Mouse (Mus musculus): ENCODE data around the gene Trip11. TPM values are rescaled to one million over a fixed set of nuclear protein-coding genes. Genes with fewer than 3 reads are reported as not detected.

Trip11 gene
- polyA plus RNA-seq, 1 experiment from 2014 or later: 28.5 TPM

DNA sequence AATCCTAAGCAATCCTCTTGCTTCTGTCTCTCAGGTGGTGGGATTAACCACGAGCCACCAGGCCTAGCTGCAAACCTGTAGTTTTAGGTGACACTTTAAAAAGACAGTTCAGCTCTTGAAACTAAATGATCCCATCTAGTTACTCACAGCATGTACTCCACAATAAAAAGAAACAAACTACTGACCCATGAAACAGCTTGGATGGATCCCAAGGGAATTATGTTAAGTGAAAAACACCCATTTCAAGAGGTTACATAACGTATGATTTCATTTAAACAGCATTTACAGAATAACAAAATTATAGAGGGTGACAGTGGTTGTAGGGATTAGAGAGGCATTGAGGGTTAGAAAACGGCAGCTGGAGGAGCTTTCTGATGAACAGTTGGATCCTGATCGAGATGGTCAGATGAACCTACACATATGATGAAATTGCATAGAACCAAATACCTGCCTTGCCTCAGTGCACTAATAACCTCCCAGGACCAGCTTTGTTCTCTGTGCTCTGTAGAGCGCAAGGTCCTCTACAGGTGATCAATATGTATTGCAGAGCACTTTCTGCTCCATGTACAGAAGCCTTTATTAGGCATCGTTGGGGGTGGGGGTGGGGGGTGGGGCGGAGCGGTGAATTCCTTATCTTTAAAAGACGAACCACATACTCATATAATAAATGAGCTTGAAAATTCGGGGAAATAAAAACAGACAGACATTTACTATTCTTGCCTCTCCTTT lies 76.4 kb downstream of the Trip11 start:
- Histone ChIP-seq H3K9ac (no peak overlapping the region), H3K4me2 (replicated peaks) (no peak overlapping the region), H3K4me3 (no peak overlapping the region), H3K4me1 (no peaks in the 10 kb centered on the region), H3K9me3 (replicated peaks) (no peaks in the 10 kb centered on the region), H3K36me3 (peaks cover 26% of the 10 kb centered on the region), H3K27ac (no peak overlapping the region), H3K27me3 (no peaks in the 10 kb centered on the region)
- 90% methylated on average over 10 of the region's 10 CpGs for WGBS
- no peak for ATAC-seq (ENCODE audit: low FRiP score)

DNA sequence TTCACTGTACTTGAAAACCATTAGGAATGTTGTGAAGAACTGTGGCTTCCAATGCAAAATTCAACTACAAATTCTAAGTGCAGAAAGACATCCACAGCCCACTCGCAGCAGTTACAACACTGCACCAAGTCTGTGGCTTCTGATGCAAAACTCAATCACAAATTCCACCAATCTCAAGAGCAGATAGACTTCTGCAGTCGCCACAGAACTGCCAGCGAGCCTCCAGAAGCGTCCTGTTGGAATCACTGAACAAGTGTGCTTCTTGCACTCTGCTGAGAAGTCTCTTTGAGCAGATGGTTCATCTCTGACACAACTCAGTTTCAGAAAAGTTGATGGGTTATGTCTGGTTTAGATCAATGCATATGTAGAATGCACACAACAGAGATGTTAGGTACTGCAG lies 78.4 kb downstream of the Trip11 start:
- H3K27ac ChIP-seq: no peak overlapping the region
- 0 out of 2 replicates have a peak, but pooled peaks cover 3% of the 10 kb centered on the region for H3K4me1 ChIP-seq
- H3K9ac ChIP-seq: no peak overlapping the region
- no peak for ATAC-seq (ENCODE audit: low FRiP score)
- peaks cover 26% of the 10 kb centered on the region for H3K36me3 ChIP-seq
- no peaks in the 10 kb centered on the region for H3K9me3 ChIP-seq (replicated peaks)
- WGBS: 96% methylated on average over 4 of the region's 4 CpGs
- H3K4me2 ChIP-seq (replicated peaks): no peak overlapping the region
- H3K4me3 ChIP-seq: no peak overlapping the region
- no peaks in the 10 kb centered on the region for H3K27me3 ChIP-seq

DNA sequence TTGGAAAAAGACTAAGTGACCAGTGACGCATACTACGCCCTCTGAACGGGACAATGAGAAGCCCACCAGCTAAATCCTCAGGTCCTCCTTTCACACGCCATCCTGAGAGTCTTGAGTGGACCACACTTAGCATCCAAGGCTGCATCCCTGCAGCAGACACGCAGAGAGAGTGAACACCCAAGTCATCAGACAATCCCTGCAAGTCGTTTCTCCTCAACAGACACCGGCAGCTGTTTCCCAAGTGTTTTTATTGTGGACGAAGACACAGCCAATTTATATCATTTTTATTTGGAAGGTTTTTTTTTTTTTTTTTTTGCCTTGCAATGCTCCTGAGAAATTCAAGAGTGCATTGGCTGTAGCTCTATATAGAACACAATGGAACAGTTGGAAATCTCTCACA lies 79.3 kb downstream of the Trip11 start:
- 91% methylated on average over 8 of the region's 8 CpGs for WGBS
- Histone ChIP-seq H3K36me3 (peaks cover 23% of the 10 kb centered on the region), H3K4me1 (0 out of 2 replicates have a peak, but pooled peaks cover 3% of the 10 kb centered on the region), H3K4me3 (no peak overlapping the region), H3K27ac (no peak overlapping the region), H3K9ac (no peak overlapping the region), H3K4me2 (replicated peaks) (no peak overlapping the region), H3K27me3 (no peaks in the 10 kb centered on the region), H3K9me3 (replicated peaks) (no peaks in the 10 kb centered on the region)
- ATAC-seq (ENCODE audit: low FRiP score): no peak

DNA sequence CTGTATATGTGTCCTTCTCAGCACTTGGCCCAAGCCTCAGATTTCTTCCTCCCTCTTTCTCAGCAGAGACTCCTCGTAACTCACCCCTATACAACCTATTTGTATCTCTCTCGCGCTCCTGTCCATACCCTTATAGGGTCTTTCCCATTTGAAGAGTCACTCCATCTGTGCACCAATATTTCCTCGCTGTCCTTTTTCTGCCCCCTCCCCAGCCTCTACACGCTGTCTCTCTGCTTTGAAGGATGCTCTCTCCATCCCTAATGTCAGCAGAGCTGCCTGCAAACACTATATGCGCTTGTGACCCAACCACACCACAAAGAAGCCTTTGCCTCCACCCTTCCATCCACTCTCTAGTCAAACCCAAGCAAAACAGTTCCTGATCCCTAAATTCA lies 80.0 kb downstream of the Trip11 start:
- ATAC-seq (ENCODE audit: low FRiP score): no peak
- H3K4me1 ChIP-seq: 0 out of 2 replicates have a peak, but pooled peaks cover 3% of the 10 kb centered on the region
- no peak overlapping the region for H3K9ac ChIP-seq
- no peak overlapping the region for H3K27ac ChIP-seq
- H3K4me2 ChIP-seq (replicated peaks): no peak overlapping the region
- H3K27me3 ChIP-seq: no peaks in the 10 kb centered on the region
- no peak overlapping the region for H3K4me3 ChIP-seq
- 95% methylated on average over 6 of the region's 6 CpGs for WGBS
- H3K36me3 ChIP-seq: peaks cover 19% of the 10 kb centered on the region
- H3K9me3 ChIP-seq (replicated peaks): no peaks in the 10 kb centered on the region

DNA sequence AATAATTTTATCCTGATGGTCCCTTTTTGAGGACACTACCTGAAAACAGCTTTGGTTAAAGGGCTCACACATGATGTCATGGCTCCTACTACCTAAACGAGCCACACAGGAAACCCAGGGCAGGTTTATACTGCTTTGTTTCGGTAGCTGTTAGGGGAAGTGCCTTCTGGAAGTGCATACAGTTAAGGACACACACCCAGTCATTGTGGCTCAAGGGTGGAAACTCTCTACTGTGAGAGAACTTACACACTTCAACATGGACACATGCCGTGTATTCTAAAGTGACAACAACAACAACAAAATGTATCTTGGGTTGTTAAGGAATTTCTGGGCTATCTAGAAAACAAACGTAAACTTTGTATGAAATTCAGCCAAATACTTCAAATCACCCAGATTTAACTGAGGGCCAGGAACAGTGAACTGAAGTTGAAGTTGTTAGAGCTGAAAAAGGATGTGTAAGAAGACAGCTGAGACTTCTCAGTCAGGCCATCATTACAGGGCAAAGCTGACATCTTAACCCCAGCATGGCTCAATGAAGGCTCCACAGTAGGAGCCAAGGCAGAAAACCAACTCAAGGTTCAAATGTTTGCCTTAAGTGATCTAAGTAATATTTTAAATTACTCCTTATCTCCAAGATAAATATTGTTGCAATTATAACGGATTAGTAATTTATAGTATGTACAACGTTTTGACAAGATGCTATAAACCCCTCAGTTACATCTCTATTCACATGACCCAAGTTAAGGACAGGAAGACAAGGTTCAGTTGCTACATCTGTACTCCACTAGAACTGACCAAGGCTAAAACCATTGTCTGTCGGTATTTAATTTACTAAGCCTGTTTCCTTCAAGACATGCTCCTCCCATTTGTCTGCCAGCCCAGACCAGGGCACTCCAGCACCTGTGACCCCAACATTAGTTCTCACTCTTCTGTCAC lies 80.6 kb downstream of the Trip11 start:
- Histone ChIP-seq H3K4me2 (replicated peaks) (no peak overlapping the region), H3K27ac (no peak overlapping the region), H3K9me3 (replicated peaks) (no peaks in the 10 kb centered on the region), H3K4me1 (0 out of 2 replicates have a peak, but pooled peaks cover 3% of the 10 kb centered on the region), H3K36me3 (peaks cover 12% of the 10 kb centered on the region), H3K27me3 (no peaks in the 10 kb centered on the region), H3K9ac (no peak overlapping the region), H3K4me3 (no peak overlapping the region)
- WGBS: 90% methylated on average over 7 of the region's 7 CpGs
- ATAC-seq (ENCODE audit: low FRiP score): no peak

DNA sequence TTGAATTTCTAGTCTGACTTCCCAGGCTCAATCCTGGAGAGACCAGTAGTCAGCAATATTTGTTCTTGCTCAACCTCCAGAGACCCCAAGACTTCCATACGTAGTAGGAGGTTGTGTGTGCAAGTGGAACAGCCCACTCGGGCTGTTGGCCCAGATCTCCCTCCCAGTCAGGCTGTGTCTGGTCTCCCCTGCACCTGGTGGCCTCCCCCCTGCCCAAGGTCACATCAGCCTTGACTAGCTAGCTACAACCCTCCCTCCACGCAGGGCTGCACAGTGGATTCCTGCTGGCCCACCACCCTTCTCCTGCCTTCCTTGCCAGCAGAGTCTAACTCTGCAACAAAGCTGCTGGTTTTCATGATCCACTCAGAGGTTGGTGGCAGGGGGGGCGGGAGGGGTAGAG lies 81.8 kb downstream of the Trip11 start:
- no peak overlapping the region for H3K9ac ChIP-seq
- H3K4me2 ChIP-seq (replicated peaks): no peak overlapping the region
- no peak overlapping the region for H3K4me3 ChIP-seq
- WGBS: 85% methylated on average over 4 of the region's 4 CpGs
- ATAC-seq (ENCODE audit: low FRiP score): no peak
- peaks cover 8% of the 10 kb centered on the region; the same call in 1 of the 2 replicates for H3K36me3 ChIP-seq
- no peak overlapping the region for H3K27ac ChIP-seq
- 0 out of 2 replicates have a peak, but pooled peaks cover 3% of the 10 kb centered on the region for H3K4me1 ChIP-seq
- H3K9me3 ChIP-seq (replicated peaks): no peaks in the 10 kb centered on the region
- no peaks in the 10 kb centered on the region for H3K27me3 ChIP-seq

DNA sequence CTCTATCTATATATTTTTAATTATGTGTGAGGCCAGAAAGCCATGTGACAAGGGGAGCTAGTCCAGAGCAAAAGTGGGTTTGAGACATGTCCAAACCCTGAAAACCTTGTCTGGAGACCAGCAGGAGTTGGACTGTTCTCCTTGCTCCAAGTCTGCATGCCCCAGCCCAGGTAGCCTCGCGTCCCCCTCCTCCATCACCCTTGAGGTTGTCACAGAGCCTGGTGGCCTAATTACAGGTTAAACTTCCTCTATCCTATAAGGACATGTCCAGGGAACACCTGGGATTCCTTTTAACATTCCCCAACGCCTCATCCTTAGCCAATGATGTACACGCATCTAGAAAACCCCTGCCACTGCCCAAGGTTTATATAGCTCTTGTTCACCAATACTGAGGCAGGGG lies 89.9 kb downstream of the Trip11 start:
- 91% methylated on average over 4 of the region's 4 CpGs for WGBS
- Histone ChIP-seq H3K27me3 (peaks cover 17% of the 10 kb centered on the region), H3K9me3 (replicated peaks) (no peaks in the 10 kb centered on the region), H3K27ac (no peak overlapping the region), H3K9ac (no peak overlapping the region), H3K4me2 (replicated peaks) (no peak overlapping the region), H3K4me1 (peaks cover 8% of the 10 kb centered on the region), H3K36me3 (no peaks in the 10 kb centered on the region), H3K4me3 (no peak overlapping the region)
- ATAC-seq (ENCODE audit: low FRiP score): no peak

DNA sequence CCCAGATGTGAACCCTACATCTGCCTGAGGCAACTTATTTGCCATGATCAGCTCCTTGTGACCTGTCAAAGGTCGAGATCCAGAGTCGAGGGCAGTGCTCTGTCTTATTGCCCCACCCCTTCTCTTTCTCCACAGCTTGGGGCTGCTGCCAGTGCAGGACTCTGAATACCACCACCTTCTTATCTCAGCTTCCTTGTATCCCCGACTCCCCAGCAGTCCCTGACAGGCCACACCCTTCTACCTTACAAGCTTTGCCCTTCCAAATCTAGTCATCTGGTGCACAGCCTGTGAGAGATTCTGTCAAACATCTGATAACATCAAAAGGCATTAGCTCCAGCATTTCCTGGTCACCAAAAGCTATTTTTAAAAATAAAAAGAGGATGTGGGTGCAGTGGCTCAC lies 91.5 kb downstream of the Trip11 start:
- Histone ChIP-seq H3K27ac (no peak overlapping the region), H3K9ac (no peak overlapping the region), H3K4me2 (replicated peaks) (no peak overlapping the region), H3K4me1 (peaks cover 8% of the 10 kb centered on the region), H3K4me3 (no peak overlapping the region), H3K9me3 (replicated peaks) (no peaks in the 10 kb centered on the region), H3K27me3 (peaks cover 28% of the 10 kb centered on the region), H3K36me3 (no peaks in the 10 kb centered on the region)
- ATAC-seq (ENCODE audit: low FRiP score): no peak
- 38% methylated on average over 3 of the region's 3 CpGs for WGBS

DNA sequence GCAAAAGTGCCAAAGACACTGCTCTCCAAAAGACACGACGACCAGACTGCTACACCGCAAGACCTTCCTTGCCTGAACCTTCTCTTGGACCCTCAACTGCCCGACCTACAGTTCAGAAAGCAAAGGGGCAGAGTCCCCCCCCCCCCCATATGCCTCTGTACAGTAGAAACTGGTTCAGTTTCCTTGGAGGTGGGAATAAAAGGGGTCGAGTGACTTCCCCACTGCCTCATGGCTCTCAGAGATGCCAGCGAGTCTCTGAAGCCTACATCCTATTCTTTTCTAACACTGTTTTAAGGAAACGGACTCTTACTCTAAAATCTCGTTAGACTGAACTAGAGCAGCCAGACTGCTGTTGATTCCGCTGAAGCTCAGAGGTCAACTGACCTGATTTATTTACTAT lies 93.5 kb downstream of the Trip11 start:
- peak overlapping the region; percentile 86 for H3K4me2 ChIP-seq (replicated peaks)
- peaks cover 28% of the 10 kb centered on the region for H3K27me3 ChIP-seq
- H3K27ac ChIP-seq: no peak overlapping the region
- no peak for ATAC-seq (ENCODE audit: low FRiP score)
- H3K9me3 ChIP-seq (replicated peaks): no peaks in the 10 kb centered on the region
- peaks cover 8% of the 10 kb centered on the region for H3K4me1 ChIP-seq
- WGBS: 44% methylated on average over 9 of the region's 9 CpGs
- peak overlapping the region; percentile 44 for H3K4me3 ChIP-seq
- H3K9ac ChIP-seq: no peak overlapping the region
- H3K36me3 ChIP-seq: no peaks in the 10 kb centered on the region

DNA sequence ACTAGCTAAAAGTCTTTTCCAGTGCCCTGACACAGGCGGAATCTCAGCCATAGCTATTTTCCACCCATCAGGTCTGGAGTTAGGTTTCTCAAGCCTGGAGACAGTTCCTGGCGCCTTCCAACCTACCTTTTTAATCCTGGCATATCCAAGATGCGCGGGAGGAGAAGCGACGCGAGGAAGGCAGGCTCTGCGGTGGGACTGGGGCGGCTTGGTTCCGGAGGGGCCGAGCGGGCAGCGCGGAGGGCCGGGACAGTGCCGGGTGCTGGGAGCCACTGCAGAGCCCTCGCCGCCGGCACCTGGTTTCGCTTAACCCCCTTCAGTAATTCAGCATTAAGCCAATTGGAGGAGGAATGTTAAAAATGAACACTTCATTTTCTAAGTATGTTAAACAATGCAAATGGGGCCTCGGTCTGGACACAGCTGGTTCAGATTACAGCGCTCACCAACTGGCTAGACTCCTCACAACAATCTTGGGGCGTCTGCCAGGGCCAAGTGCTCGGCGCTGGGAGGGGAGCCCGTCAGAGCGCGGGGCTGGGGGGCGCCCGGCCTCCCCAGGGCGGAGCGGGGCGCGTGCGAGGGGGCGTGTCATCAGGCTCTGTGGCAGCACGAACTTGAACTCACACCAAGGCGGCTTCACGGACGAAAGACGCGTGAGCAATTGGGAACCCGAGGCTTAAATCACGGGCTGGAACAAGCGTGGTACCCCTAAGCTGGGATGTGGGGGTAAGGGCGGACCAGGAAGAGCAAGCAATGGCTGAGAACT lies 94.3 kb downstream of the Trip11 start, which contains the start of gene Fbln5:
TSS of gene Fbln5 (minus strand) at position 448 of the 763 bp plus-strand sequence.
- H3K27ac ChIP-seq: no peak within 1 kb of the TSS

DNA sequence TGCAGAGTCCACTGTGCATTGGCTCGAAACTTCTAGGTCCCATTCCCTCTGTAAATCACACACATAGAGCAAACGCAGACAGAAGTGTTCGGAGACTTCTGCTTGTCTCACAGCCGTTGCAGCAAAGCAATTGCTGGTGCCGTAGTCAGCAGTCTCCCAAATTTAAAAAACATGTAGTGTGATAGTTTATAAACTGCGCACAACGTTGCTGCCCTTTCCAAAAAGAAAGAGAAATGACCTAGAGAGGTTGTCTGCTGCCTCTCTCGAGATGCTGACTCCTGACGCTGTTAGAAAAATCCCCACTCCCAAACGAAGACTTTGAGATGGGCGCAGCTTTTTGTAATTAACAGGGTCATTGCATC lies 94.8 kb downstream of the Trip11 start:
- ATAC-seq (ENCODE audit: low FRiP score): no peak
- Histone ChIP-seq H3K36me3 (no peaks in the 10 kb centered on the region), H3K27ac (no peak overlapping the region), H3K9ac (no peak overlapping the region), H3K9me3 (replicated peaks) (no peaks in the 10 kb centered on the region), H3K4me2 (replicated peaks) (peak overlapping the region; percentile 86), H3K4me1 (peaks cover 8% of the 10 kb centered on the region), H3K4me3 (peak overlapping the region; percentile 44), H3K27me3 (peaks cover 28% of the 10 kb centered on the region)
- 32% methylated on average over 11 of the region's 11 CpGs for WGBS

More for the DNA sequence above, 94.3 kb downstream of the Trip11 start, which contains the start of gene Fbln5:
- H3K27me3 ChIP-seq: peaks cover 28% of the 10 kb centered on the region
- H3K9ac ChIP-seq: peak within 1 kb of the TSS; percentile 50; the same call in 1 of the 2 replicates
- peaks cover 8% of the 10 kb centered on the region for H3K4me1 ChIP-seq
- peak within 1 kb of the TSS; percentile 44 for H3K4me3 ChIP-seq
- H3K4me2 ChIP-seq (replicated peaks): peak within 1 kb of the TSS; percentile 86
- H3K36me3 ChIP-seq: no peaks in the 10 kb centered on the region
- H3K9me3 ChIP-seq (replicated peaks): no peaks in the 10 kb centered on the region
- ATAC-seq (ENCODE audit: low FRiP score): peak; percentile 81; the same call in 1 of the 2 replicates
- WGBS: 2% methylated on average over 46 of the region's 46 CpGs

DNA sequence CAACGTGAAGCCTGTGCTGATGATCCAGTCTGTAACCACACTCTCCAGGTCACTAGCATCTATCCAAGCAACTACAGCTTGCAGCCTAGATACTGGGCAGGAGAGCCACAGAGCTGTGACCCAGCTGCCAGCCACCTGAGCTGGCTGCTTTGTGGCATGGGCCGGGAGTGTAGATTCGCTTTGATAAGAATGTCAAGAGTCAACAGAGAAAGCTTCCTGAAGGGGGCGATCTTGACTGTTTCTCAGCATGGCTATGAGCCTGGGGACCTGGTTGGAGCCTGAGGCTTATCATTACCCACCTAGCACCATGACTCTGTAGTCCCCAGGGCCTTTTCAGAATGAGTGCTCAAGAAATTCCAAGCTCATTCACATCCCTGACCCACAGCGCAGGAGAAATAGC lies 96.3 kb downstream of the Trip11 start:
- WGBS: 49% methylated on average over 5 of the region's 5 CpGs
- Histone ChIP-seq H3K4me1 (peaks cover 8% of the 10 kb centered on the region), H3K9me3 (replicated peaks) (no peaks in the 10 kb centered on the region), H3K27me3 (peaks cover 28% of the 10 kb centered on the region), H3K27ac (no peak overlapping the region), H3K4me2 (replicated peaks) (no peak overlapping the region), H3K36me3 (no peaks in the 10 kb centered on the region), H3K4me3 (no peak overlapping the region), H3K9ac (no peak overlapping the region)
- ATAC-seq (ENCODE audit: low FRiP score): peak; percentile 46; the same call in 1 of the 2 replicates
